Mouse (Mus musculus): ENCODE data around the gene Atp6v0a4. TPM values are rescaled to one million over a fixed set of nuclear protein-coding genes. Genes with fewer than 3 reads are reported as not detected.

Atp6v0a4 gene
- total RNA-seq, 2 experiments from 2014 or later = 0.50 to 0.56 TPM

GRCm38 (mm10) chr6:38092539-38092938 lies 31.8 kb downstream of the Atp6v0a4 start:
- H3K4me3 ChIP-seq = no peak overlapping the region
- DNase-seq = no peak
- H3K27ac ChIP-seq = no peak overlapping the region
- intact Hi-C loops (cut with DNase I) = no loop called here
- TF ChIP-seq CTCF (IDR thresholded peaks at IDR 0.05) = no peak

GRCm38 (mm10) chr6:38087242-38088026 lies 37.0 kb downstream of the Atp6v0a4 start:
- no peak for TF ChIP-seq CTCF (IDR thresholded peaks at IDR 0.05)
- no peak for DNase-seq
- Histone ChIP-seq H3K4me3 (no peak overlapping the region), H3K27ac (no peak overlapping the region)
- intact Hi-C loops (cut with DNase I) = no loop called here

GRCm38 (mm10) chr6:38083204-38083603 lies 41.2 kb downstream of the Atp6v0a4 start:
- intact Hi-C loops (cut with DNase I) = no loop called here
- no peak for DNase-seq
- no peak for TF ChIP-seq CTCF (IDR thresholded peaks at IDR 0.05)
- H3K27ac ChIP-seq = no peak overlapping the region
- H3K4me3 ChIP-seq = no peak overlapping the region

GRCm38 (mm10) chr6:38081727-38082341 lies 42.6 kb downstream of the Atp6v0a4 start:
- TF ChIP-seq CTCF (IDR thresholded peaks at IDR 0.05) = no peak
- Histone ChIP-seq H3K4me3 (no peak overlapping the region), H3K27ac (peak overlapping the region; percentile 46)
- DNase-seq = peak; percentile 29
- intact Hi-C loops (cut with DNase I) = no loop called here

- peak; percentile 47 for DNase-seq
- no peak overlapping the region for H3K27ac ChIP-seq
- H3K4me3 ChIP-seq = no peak overlapping the region
- no peak for TF ChIP-seq CTCF (IDR thresholded peaks at IDR 0.05)
- intact Hi-C loops (cut with DNase I) = no loop called here
Measured at GRCm38 (mm10) chr6:38080364-38080763, 44.0 kb downstream of the Atp6v0a4 start.

GRCm38 (mm10) chr6:38073592-38073991 lies 50.8 kb downstream of the Atp6v0a4 start:
- H3K27ac ChIP-seq = no peak overlapping the region
- DNase-seq = no peak
- TF ChIP-seq CTCF (IDR thresholded peaks at IDR 0.05) = no peak
- intact Hi-C loops (cut with DNase I) = no loop called here
- H3K4me3 ChIP-seq = no peak overlapping the region

- no peak for TF ChIP-seq CTCF (IDR thresholded peaks at IDR 0.05)
- Histone ChIP-seq H3K27ac (no peak overlapping the region), H3K4me3 (no peak overlapping the region)
- no peak for DNase-seq
- intact Hi-C loops (cut with DNase I) = no loop called here
Measured at GRCm38 (mm10) chr6:38072137-38072796, 52.1 kb downstream of the Atp6v0a4 start.

- no peak overlapping the region for H3K4me3 ChIP-seq
- intact Hi-C loops (cut with DNase I) = no loop called here
Measured at GRCm38 (mm10) chr6:38071256-38071655, 53.1 kb downstream of the Atp6v0a4 start.

GRCm38 (mm10) chr6:38066215-38066614 lies 58.2 kb downstream of the Atp6v0a4 start:
- intact Hi-C loops (cut with DNase I) = loop anchor here (1.0 to 5.0 kb wide), 3 partner anchors 59 to 604 kb away; no protein-coding TSS in a partner anchor

More at GRCm38 (mm10) chr6:38071256-38071655, 53.1 kb downstream of the Atp6v0a4 start:
- no peak for DNase-seq
- no peak for TF ChIP-seq CTCF (IDR thresholded peaks at IDR 0.05)
- H3K27ac ChIP-seq = no peak overlapping the region

GRCm38 (mm10) chr6:38065501-38066122 lies 58.8 kb downstream of the Atp6v0a4 start:
- TF ChIP-seq CTCF (IDR thresholded peaks at IDR 0.05) = no peak
- Histone ChIP-seq H3K4me3 (0 out of 2 replicates have a peak overlapping the region, but pooled peaks have one; percentile 21), H3K27ac (no peak overlapping the region)
- intact Hi-C loops (cut with DNase I) = loop anchor here (1.0 to 5.0 kb wide), 3 partner anchors 59 to 603 kb away; no protein-coding TSS in a partner anchor
- no peak for DNase-seq

More at GRCm38 (mm10) chr6:38066215-38066614, 58.2 kb downstream of the Atp6v0a4 start:
- peak; percentile 61 for DNase-seq
- H3K27ac ChIP-seq = no peak overlapping the region
- TF ChIP-seq CTCF (IDR thresholded peaks at IDR 0.05) = peak; percentile 79
- no peak overlapping the region for H3K4me3 ChIP-seq

GRCm38 (mm10) chr6:38065122-38065500 lies 59.3 kb downstream of the Atp6v0a4 start:
- intact Hi-C loops (cut with DNase I) = loop anchor here (5.0 kb wide), 1 partner anchor 603 kb away; no protein-coding TSS in a partner anchor
- TF ChIP-seq CTCF (IDR thresholded peaks at IDR 0.05) = no peak
- no peak overlapping the region for H3K4me3 ChIP-seq
- DNase-seq = no peak
- H3K27ac ChIP-seq = no peak overlapping the region

GRCm38 (mm10) chr6:38064621-38065020 lies 59.8 kb downstream of the Atp6v0a4 start:
- Histone ChIP-seq H3K4me3 (no peak overlapping the region), H3K27ac (no peak overlapping the region)
- no peak for DNase-seq
- TF ChIP-seq CTCF (IDR thresholded peaks at IDR 0.05) = no peak
- intact Hi-C loops (cut with DNase I) = loop anchor here (5.0 kb wide), 1 partner anchor 602 kb away; no protein-coding TSS in a partner anchor

All from gastrocnemius, adult 2 months (tissue).